Mouse (Mus musculus) cerebellum, adult 2 months (tissue): ENCODE data around the gene Hsf5.

Experiments used
- CTCF ChIP-seq: fragments of 200-500 bp; IDR thresholded peaks from 2 replicates; pipeline ENCODE4 v1.5.1; 2011; ENCODE audit warnings: low read depth, mild to moderate bottlenecking, control low read depth, low read length, moderate library complexity, borderline replicate concordance; ENCODE audit not compliant: insufficient read depth
- POLR2A ChIP-seq: fragments of 200-500 bp; IDR thresholded peaks from 2 replicates; pipeline ENCODE4 v1.6.1; 2011; ENCODE audit warnings: low read length, control low read depth, borderline replicate concordance; ENCODE audit not compliant: insufficient read depth

- TF ChIP-seq POLR2A, result no peak
- no peak for TF ChIP-seq CTCF
These were observed at the start of gene Hsf5 for GRCm38 (mm10) chr11:87616790-87617474.
